Mouse (Mus musculus) cerebellum, adult (tissue): ENCODE measurements around the gene Ms4a4a.
"Not testable (repeated sequence)": the region's sequence is repeated elsewhere in the genome, so short reads cannot be mapped to it uniquely, and the experiment has no call there.

Experiments used
- ATAC-seq: cut with Nextera tagmentation; 2 replicates; pipeline ENCODE4 v1.9.2; 2017; ENCODE audit warnings: mild to moderate bottlenecking, moderate library complexity, mixed read lengths; ENCODE audit not compliant: insufficient number of reproducible peaks, low FRiP score, low TSS enrichment

The Ms4a4a gene

DNA sequence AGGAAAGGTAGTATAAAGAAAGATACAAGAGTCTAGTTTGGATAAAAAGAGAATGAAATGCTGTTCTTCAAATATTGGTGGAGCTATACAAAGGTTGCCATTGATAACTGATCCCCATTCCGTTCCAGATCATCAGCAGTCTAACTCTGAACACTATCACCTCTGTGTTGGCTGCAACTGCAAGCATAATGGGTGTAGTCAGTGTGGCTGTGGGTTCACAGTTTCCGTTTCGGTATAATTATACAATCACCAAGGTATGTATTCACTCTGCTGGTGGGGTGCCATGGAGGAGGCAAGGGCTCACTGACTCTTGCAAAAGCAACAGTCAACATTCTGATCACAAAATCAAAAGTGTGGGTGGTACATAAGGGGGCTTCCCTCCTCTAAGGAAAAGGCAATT lies 43.5 kb downstream of the Ms4a4a start:
- ATAC-seq: not testable (repeated sequence)

- ATAC-seq: not testable (repeated sequence)
Measured at GRCm38 (mm10) chr19:11431209-11431608, 55.9 kb downstream of the Ms4a4a start.

GRCm38 (mm10) chr19:11435058-11435834 lies 59.9 kb downstream of the Ms4a4a start:
- no peak for ATAC-seq
